Mouse (Mus musculus) brain, embryonic 14.5 days (tissue): Measurements from ENCODE around the gene Mfn1.

Source experiments
- CTCF ChIP-seq: fragments of 200-500 bp; IDR thresholded peaks from 2 replicates; pipeline ENCODE4 v1.5.1; 2012; ENCODE audit warnings: inconsistent platforms, mild to moderate bottlenecking, moderate library complexity, borderline replicate concordance; ENCODE audit not compliant: insufficient read depth, insufficient read length; ENCODE audit errors: extremely low read depth
- POLR2A ChIP-seq: fragments of 200-500 bp; IDR thresholded peaks from 2 replicates; pipeline ENCODE4 v1.6.1; 2012; ENCODE audit warnings: mild to moderate bottlenecking, inconsistent platforms, borderline replicate concordance; ENCODE audit not compliant: poor library complexity, insufficient read depth, insufficient read length, severe bottlenecking; ENCODE audit errors: extremely low read depth

DNA sequence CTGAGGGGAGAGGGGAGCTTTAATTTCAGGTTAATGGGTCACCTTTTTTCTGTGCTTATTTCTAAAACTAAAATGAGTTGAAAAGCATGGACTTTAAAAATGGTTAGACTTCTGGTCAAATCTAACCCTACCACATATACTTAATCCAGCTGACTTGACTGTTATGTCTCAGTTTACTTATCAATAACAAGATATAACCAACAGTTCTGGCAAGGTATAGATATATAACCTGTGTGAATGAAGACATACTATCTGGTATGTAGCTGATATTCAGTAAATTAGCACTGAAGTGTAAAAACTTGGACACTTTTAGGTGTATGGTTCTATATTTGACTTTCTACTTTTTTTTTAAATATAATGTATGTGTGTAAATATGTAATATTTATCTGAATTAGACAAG lies 15.7 kb upstream of the Mfn1 start:
- no peak for TF ChIP-seq POLR2A
- no peak for TF ChIP-seq CTCF
